Mouse (Mus musculus) cerebellum, postnatal 14 days (tissue): ENCODE results near the gene Sec11a.

Source experiments
- DNase-seq, 2 experiments: peaks; one replicate each; pipeline ENCODE4 v3.0.0; 2021; ENCODE audit warnings: mixed read lengths in 2 of 2

The Sec11a gene

DNA sequence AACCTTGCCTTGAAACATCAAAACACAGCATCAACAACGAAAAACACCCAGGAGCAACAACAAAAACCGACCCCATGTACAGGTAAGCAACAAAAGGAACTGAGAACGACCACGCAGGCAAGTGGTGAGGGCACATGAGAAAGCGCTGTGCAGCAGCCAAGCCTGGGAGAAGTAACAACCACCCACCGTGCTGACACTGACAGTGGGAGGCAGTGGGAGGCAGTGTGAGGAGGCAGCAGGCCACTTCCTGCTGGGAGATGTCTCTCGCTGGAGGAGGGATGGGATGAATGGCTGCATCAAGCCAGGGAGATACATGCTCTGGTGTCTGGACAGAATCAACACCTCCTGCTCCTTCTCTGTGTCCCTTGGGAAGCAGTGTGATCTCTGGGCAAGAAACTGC lies 50.4 kb downstream of the Sec11a start:
- no peak for DNase-seq

DNA sequence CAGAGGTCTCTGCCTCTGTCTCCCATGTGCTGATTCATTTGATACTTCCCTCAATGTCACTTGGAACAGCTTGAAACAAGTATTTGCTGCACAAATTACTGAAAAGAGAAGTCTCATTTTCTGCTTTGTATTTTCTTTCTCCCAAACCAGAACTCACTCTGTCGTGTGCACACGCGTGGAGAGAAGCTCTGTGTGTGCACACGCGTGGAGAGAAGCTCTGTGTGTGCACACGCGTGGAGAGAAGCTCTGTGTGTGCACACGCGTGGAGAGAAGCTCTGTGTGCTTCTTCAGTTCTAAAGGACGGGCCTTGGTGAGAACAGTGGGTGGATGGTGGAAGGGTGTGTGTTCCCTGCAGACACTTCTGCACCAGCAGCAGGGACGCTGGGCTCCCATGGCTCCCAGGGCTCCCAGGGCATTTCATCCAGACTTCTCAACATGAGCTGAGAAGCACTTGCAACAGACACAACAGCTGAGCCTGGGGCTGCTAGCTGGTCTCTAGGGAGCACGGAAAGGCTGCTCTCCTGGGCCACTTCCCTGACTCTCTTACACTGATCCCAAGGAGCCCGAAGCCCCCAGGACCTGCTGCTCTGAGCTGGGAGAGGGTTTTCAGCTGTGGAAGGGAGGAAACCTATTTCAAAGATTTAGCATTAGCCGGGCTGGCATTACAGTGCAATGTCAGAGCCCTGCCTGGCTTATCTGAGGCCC lies 52.6 kb downstream of the Sec11a start:
- no peak for DNase-seq

DNA sequence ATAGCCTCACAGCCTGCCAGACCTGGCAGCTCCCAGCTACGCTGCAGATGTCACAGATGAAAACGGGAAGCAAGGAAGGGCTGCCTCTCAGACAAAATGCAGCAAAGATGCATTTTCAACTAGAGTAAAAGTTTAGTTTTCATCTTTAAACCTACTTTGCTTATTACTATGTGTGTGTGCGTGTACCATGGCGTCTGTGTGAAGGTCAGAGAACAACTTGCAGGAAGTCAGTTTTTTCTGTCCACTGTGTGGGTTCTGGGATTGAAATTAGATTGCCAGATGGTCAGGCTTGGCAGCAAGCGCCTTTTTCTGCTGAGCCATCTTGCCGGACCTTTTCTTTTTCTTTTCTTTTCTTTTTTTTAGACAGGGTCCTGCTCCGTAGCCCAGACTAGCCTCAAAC lies 53.4 kb downstream of the Sec11a start:
- peak; percentile 52 to 70 for DNase-seq

DNA sequence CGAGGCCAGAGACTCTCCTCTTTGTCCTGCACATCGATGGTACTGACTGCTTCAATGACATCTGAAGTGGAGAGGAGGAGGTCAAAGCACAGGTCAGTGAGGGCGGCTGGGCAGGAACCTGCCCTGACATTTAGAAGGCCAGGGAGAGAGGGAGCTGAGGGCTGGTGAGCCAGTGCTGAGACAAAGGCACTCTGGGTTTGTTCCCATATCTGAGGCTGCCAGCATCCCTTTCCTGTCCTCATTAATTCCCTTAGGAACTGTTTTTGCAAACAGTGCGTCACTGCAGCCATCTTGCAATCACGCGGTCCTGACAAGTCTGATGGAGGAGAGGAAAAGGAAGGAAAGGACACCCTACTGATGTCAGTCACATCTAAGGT lies 53.8 kb downstream of the Sec11a start:
- no peak for DNase-seq

DNA sequence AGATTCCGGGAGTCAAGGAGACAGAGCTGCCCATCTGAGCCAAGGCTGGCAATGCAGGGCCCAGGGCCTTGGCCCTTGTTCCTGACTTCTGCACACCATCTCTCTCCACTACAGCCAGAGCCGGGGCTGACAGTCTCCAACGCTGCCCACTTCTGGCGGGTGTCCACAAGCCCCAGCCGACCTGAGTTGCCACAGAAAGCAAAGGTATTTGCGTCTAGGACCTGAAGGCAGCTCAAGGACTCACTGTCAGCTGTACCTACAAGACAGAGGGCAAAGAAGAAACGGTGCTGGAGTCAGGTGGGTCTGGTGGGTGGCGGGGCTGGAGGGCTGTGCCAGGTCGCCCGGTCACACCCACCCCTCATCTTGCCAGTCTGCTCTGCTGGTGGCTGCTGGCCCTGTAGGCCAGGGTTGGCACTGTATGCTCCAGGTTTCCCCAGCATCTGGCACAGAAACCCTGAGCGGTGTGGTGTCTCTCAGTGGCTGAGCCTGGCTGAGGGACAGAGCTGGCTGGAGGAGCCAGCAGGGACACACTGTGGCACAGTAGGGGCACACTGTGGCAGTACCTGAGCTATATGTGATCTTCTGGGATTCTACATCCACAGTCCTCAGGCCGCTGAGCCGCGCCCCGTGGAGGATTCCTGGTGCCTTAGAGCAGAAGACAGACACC lies 54.4 kb downstream of the Sec11a start:
- DNase-seq: peak; percentile 76 to 80

DNA sequence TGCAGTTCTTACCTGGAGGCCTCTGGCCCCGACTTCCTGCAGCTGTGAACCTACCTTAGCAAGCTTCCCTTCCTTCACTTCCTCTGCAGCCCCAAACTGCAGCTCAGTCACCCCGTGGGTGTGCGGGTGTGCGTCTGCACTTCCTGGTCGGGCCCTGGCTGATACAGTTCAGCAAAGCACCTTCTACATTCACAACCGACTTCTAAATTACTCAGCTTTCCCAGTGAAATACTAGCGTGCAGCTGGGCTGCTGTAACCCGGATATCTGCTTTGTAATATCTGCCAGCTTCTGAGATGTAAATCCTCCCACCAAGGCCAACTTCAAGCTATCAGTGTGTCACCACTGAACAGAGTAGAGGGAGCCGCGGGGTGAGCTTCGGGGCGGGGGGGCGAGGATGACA lies 57.7 kb downstream of the Sec11a start:
- DNase-seq: no peak

DNA sequence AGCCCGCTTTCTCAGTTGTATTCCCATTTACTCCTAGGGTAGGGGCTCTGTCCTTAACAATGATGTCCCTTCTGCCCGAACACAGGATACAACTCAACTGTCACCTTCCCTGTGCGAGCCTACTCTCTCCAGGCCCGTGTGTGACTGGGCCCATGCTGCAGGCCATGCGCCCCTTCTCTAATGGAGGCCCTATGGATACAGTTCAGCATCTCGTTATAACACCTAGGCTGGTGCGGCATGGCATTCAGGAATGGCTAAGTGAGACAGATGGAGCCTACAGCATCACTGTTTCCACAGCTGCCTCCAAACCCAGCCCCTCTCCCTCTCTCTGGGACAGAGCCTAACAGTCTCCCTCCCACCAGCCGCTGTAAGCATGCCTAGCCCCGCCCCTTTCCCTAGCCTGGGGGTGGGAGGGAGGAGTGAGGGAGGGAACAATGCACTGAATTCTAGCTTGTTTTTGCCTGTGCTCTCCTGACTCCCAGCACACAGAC lies 58.5 kb downstream of the Sec11a start:
- DNase-seq: peak in 1 of 2 experiments; percentile 55

DNA sequence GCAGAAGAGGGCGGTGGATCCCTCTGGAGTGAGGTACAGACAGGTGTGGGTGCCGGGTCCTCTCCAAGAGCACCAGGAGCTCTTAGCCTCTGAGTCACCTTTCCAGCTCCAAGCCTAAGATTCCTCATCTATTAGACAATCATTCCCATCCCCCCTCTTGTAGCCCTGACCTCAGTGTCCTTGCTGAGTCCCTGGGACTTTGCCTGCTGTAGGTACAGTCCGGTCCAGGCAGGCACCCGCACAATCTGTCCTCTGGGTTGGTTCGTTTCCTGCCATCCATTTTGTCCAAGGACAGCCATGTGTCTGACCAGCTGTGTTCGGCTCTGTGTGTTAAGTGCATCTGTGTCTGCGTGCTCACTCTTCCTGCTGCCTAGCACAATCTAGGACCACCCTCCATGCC lies 59.0 kb downstream of the Sec11a start:
- peak in 1 of 2 experiments; percentile 35 for DNase-seq

DNA sequence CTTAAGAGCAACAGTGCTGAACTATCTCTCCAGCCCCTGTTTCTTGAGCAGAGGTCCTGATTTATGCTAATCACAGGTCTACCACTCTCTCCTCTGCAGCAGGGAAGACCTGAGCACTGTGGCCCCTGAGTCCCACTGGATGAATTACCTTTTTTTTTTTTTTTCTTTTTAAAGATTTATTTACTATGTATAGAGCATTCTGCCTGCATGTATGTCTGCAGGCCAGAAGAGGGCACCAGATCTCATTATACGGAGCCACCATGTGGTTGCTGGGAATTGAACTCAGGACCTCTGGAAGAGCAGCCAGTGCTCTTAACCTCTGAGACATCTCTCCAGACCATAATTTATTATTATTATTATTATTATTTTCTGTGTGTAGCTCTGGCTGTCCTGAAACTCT lies 61.9 kb downstream of the Sec11a start:
- DNase-seq: no peak

DNA sequence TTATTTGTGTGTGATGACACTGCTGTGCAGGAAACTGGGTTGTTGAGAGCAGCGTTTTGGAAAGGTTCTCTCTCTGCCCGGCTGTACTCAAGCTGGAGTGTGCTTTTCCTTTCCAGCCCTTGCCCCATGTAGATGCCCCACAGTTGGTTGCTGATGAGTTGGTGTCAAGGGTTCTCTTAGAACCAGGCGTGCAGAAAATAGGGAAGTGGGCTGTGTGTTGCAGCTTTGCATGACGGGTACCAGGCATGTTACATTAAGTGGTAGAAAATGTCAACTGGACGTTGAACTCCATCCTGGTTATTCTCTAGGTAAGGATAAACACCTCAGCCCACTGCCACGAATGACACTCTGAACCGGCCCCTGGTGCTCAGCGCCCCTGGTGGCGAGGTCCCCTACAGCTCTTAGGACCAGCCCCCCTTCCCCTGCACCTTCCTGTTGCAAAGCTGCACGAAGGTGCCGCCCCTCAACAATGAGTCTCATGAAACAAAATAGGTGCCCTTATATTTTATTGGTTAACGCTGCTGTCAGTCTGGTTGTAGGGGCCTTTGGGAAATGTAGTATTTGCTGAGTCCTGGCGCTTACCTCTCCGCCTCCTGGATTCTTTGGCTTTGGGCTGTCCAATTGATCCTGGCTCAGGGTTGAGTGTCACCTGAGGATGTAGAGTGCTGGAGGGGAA lies 64.6 kb downstream of the Sec11a start:
- DNase-seq: peak; percentile 69 to 75

DNA sequence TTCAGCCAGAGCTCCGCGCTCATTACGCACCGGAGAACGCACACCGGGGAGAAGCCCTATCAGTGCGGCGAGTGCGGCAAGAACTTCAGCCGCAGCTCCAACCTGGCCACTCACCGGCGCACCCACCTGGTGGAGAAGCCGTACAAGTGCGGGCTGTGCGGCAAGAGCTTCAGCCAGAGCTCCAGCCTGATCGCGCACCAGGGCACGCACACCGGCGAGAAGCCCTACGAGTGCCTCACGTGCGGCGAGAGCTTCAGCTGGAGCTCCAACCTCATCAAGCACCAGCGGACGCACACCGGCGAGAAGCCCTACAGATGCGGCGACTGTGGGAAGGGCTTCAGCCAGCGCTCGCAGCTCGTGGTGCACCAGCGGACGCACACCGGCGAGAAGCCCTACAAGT lies 71.9 kb downstream of the Sec11a start:
- DNase-seq: no peak

DNA sequence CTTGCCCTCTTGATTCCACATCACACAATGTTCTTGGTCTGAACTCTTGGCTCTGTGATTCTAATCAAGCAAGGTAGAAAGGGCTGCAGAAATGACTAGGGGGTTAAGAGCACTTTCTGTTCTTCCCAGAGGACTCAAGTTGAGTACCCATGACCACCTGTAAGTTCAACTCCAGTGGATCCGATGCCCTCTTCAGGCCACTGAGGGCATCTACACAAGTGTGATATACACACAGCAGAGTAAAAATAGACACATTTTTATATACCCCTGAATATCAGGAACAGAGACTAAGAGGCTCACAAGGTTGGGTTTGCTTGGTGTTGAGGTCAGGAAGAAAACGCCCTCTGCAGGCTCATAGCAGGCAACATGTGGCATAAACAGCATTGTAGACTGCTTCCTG lies 73.9 kb downstream of the Sec11a start:
- no peak for DNase-seq

DNA sequence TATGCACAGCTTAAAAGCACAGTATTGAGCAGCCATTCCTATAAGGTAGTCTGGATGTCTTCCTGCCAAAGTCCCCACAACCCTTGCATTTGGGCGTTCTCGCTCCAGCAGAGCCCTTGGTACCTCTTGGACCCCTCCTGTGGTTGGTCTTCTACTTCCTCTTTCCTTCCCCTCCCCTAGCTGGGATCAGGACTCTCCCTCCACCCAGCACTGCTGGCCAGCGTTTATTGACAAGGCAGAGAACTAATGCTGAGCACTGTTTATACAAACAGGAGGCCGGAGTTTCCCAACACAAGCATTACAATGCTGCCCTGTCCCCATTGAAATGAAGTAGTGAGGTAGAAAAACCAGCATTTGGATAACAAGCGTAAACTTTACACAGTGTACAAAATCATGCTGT lies 74.5 kb downstream of the Sec11a start:
- DNase-seq: no peak

DNA sequence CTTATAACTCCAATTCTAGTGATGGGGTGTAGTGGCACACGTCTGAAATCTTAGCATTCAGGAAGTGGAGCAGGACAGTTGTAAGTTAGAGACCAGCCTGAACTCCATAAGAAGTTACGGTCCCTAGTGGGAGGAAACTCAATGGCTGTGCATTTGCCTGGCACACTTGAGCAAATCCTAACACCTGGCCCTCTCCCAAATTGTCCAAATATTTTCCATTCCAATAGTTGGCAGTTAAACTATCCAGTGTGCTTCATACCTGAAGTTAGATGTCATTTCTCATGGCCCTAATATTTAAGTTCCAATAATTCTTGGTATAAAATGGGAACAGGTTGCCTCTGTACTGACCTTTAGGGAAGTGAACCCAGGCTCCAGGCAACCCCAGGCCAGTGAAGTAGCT lies 78.9 kb downstream of the Sec11a start:
- DNase-seq: no peak

DNA sequence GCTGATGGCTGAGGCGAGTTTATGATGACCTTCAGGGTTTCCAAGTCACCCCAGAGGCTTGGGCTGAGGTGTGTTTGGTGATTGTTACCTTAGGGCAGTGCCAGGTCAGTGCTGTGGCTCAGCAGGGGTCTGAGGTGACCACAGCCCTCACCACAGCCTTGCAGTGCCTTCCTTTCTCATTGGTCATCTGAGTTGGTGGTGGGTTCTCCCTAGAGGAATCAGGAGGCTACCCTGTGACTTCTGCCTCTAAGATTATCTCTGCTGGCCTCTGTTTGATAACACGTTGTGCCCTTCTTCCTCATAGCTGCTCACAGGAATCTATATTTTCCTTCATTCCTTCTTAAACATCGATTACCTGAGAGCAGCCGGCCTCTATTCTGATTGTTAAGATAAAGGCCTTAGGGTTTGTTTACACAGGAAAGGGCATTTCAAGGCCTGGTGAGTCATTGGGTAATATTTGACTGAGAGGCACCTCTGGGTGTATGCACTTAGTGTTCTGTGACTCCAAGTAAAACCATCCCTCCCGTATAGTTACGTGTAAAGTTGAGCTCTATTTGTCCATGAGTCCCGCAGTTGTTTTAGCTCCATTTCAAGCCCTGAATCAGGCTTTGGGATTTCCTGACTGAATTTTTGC lies 80.9 kb downstream of the Sec11a start:
- DNase-seq: no peak

DNA sequence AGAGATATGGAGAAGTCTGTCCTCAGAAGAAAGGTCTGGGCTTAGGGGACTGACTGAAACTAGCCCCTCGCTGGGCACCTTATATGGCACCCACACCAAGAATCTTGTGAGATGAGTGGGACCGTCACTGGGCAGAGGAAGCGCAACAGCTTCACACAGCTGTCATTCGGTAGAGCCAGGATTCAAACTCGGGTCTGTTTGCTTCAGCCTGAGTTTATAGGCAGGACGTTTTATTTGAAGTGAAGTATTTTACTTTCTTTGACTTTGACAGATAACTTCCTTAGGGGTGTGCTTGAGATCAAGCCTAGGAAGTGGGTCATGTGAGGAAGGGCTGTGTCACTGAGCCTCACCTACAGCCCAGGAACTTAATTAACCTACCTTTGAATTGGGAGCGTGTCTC lies 82.1 kb downstream of the Sec11a start:
- DNase-seq: no peak

DNA sequence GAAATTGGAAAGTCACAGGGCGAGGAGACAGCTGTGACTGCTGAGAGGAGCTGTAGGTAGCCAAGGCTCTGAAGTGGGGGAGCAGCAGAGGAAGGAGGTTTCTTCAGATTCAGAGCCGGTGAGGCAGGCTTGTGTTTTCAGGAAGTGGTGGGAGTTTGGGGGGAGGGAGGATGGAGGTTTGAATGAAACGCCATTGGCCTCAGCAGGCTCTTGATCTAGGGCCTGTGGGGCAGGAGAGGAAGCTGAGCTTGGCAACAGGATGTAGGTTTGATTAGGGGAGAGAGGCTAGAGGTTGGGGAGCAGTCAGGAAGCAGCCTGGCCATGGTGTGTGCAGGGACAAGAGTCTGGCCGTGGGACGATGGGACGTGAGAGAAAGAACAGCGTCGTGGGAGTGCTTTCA lies 82.7 kb downstream of the Sec11a start:
- no peak for DNase-seq

DNA sequence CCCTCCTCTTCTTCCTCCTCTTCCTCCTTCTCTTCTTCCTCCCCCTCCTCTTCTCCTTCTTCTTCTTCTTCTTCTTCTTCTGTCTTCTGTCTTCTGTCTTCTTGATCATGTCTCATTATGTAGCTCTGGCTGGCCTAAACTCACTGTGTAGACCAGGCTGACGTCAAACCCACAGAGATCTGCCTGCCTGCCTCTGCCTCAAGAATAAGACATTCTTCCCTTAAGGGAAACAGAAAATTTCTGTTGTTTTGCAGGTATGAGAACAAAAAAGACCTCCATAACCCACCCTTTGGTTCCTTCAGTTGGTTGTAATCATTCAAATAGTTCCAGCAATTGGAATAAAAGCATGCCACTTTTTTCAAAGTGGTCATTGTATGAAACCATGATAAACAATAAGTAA lies 83.4 kb downstream of the Sec11a start:
- no peak for DNase-seq

DNA sequence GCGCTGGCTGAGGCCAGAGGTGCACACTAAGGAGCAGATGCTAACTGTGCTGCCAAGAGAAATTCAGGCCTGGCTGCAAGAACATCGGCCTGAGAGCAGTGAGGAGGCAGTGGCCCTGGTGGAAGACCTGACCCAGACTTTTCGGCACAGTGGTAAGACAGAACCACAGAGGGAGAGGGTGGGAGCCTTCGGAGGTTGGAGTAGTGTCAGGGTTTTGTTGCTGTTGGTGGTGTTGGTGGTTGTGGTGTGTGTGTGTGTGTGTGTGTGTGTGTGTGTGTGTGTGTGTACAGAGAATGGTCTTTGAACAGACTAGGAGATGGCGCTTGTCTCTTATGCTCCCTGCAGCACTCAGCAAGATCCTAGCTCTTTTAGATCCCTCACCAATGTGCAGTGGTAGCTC lies 84.1 kb downstream of the Sec11a start:
- no peak for DNase-seq

DNA sequence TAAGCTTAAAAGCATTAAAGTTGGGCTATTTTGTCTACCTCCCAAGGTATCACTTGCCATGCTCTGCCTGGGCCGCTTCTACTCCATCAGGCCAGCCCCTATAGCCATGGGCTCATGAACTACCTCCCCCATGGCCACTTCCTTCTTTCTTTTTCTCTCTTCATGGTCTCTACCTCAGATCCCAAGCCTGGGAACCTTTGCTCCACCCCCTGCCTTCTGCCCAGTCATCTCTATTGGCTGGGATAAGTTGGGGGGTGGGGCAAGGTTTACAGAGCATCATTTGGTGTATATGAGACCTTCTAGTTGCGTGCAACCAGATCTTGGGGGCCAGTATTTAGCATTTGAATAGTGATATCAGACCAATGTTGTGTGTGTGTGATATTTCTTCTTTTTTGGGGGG lies 85.1 kb downstream of the Sec11a start:
- DNase-seq: no peak

DNA sequence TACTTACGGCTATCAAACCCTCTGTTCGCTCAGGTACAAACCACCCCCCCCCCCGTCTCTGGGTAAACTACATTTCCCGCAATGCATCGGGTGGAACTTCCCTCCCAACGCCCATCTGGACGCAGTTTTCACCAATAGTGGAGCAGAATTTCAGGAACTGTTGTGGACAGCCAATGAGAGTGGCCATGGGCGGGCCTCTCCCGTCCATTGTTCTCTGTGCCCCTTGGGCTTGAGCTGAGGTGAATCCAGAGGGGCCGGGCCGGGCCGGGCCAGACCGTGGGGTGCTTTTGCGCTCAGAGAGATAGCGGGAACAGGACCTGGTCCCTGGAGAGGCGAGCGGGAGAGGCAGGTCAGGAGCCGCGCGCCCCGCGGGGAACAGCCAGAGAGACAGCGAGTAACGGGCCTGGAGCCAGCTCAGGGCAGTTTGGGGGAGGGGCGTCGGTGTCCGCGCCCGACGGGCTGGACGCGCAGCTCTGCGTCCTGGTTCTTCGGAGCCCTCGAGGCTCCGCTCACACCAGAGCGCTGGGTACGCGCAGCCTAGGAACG lies 86.8 kb downstream of the Sec11a start, which contains the start of gene Zscan2:
Gene Zscan2, plus strand, starts transcription at position 192 of the 546 bp plus-strand sequence.
- peak; percentile 88 to 90 for DNase-seq

DNA sequence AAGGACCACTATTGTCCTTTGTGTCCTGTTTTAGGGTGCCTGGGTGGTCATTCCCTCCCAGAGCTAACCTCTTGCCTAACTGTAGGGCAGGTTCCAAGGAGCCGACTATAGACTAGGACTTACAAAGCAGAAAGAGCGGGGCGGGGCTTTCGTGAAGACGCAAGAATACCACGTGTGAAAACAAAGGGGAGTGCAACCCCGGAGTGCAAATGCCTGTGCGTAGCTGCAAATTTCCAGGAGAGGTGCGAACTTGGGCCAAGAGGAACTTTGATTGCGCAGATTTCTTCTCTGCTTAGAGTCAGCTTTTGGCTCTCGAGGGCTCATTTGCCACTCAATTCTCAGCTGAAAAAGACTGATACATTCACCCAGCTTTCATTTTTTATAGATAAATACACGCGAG lies 87.4 kb downstream of the Sec11a start:
- peak; percentile 53 to 66 for DNase-seq

DNA sequence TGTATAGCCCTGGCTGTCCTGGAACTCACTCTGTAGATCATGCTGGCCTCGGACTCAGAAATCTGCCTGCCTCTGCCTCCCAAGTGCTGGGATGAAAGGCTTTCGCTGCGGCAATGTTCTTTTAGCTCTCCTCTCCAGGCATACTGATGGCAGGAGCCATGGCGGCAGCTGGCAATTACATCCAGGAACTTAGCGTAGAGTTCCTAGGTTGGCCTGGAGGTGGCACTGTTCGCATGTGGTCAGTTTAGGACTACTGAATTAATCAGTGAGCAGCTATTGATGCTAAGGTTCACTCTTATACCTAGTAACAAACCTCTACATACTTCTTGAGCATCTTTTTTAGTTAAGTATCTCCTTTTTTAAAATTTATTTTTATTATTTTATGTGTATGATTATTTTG lies 90.4 kb downstream of the Sec11a start:
- DNase-seq: peak; percentile 89 to 91
